ENCODE assay signal across 8 mouse cellular contexts in the genomic region with DNA sequence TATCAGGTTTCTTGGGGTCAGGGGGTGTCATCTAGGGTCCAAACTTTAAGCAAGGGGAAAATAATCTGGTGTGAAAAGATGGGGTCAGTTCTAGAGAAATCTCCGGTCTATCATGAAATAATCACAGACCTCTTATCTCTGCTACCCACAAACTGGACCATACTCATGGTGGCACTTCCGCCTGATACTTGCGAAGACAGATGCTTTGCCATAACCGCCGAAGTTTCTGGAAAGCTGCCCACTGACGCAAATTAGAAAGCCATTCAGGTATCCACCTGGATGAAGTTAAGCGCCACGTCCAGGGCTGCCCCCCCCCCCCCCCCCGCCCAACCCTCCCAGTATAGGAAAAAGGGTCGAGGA. TPM values are rescaled to one million over a fixed set of nuclear protein-coding genes. Genes with fewer than 3 reads are reported as not detected.
DNase-seq lines count a peak whose midpoint lies in the region; ATAC-seq and TF ChIP-seq lines count a peak whose summit lies in the region.

No protein-coding gene starts in this region.

- peak overlapping the region; percentile 88 for H3K4me3 ChIP-seq in intestine, embryonic 14.5 days (ENCODE audit: low read depth, low read length)
- peak overlapping the region; percentile 93 for H3K4me3 ChIP-seq in midbrain, postnatal 0 days (ENCODE audit: low read depth, low read length)

- intact Hi-C loops in heart, postnatal 36 days (cut with DNase I): no loop called here

- ATAC-seq in intestine, embryonic 14.5 days (replicated peaks; ENCODE audit: low FRiP score, low TSS enrichment, low read depth): 0 out of 2 replicates have a peak, but pooled peaks have one; percentile 1
- no peak for ATAC-seq in midbrain, postnatal 0 days (ENCODE audit: low FRiP score)

- 5% methylated on average over 9 of the region's 10 CpGs for WGBS in intestine, embryonic 14.5 days
- WGBS in midbrain, postnatal 0 days: 11% methylated on average over 7 of the region's 10 CpGs

- peaks cover 4% of the 10 kb centered on the region; the same call in 1 of the 2 replicates for H3K36me3 ChIP-seq in intestine, embryonic 14.5 days (ENCODE audit: control insufficient read depth, insufficient read depth, low read length)
- H3K36me3 ChIP-seq in midbrain, postnatal 0 days (ENCODE audit: insufficient read depth, low read length): no peaks in the 10 kb centered on the region

- peak overlapping the region; percentile 82 for H3K9ac ChIP-seq in intestine, embryonic 14.5 days (ENCODE audit: low read length)
- H3K9ac ChIP-seq in midbrain, postnatal 0 days (replicated peaks; ENCODE audit: low read length, poor library complexity, severe bottlenecking): peak overlapping the region; percentile 96

- H3K9me3 ChIP-seq in intestine, embryonic 14.5 days (ENCODE audit: control insufficient read depth, low read length): no peaks in the 10 kb centered on the region
- H3K9me3 ChIP-seq in midbrain, postnatal 0 days (ENCODE audit: low read length): no peaks in the 10 kb centered on the region

- H3K4me1 ChIP-seq in intestine, embryonic 14.5 days (replicated peaks; ENCODE audit: control insufficient read depth, insufficient read depth, low read length): peaks cover 9% of the 10 kb centered on the region; the same call in 1 of the 2 replicates
- H3K4me1 ChIP-seq in midbrain, postnatal 0 days (ENCODE audit: insufficient read depth, low read length): 0 out of 2 replicates have a peak, but pooled peaks cover 4% of the 10 kb centered on the region

- peak; percentile 13 for DNase-seq in heart, adult 8-10 months (ENCODE audit: low spot score)
- no peak for DNase-seq in heart, postnatal 36 days
- DNase-seq in 3T3-L1 (ENCODE audit: low read depth, low spot score): peak; percentile 49
- peak; percentile 38 for DNase-seq in cerebellum, postnatal 36 days
- DNase-seq in intestine, embryonic 14.5 days (ENCODE audit: low spot score): no peak
- DNase-seq in midbrain, postnatal 0 days (ENCODE audit: low spot score): no peak
- DNase-seq in adrenal gland, postnatal 25 days: no peak
- DNase-seq in ovary, postnatal 10 days (ENCODE audit: low spot score): no peak

- no peaks in the 10 kb centered on the region for H3K27me3 ChIP-seq in intestine, embryonic 14.5 days (replicated peaks; ENCODE audit: control insufficient read depth, insufficient read depth, low read length)
- no peaks in the 10 kb centered on the region for H3K27me3 ChIP-seq in midbrain, postnatal 0 days (ENCODE audit: insufficient read depth, low read length)

- no peak for TF ChIP-seq CTCF in midbrain, postnatal 0 days (IDR thresholded peaks at IDR 0.05)

- peak overlapping the region; percentile 94 for H3K27ac ChIP-seq in intestine, embryonic 14.5 days (ENCODE audit: low read depth)
- H3K27ac ChIP-seq in midbrain, postnatal 0 days (ENCODE audit: low read depth, low read length): peak overlapping the region; percentile 97

- peak overlapping the region; percentile 58 for H3K4me2 ChIP-seq in intestine, embryonic 14.5 days (ENCODE audit: low read length)
- peak overlapping the region; percentile 71 for H3K4me2 ChIP-seq in midbrain, postnatal 0 days (ENCODE audit: low read depth, low read length, poor library complexity, severe bottlenecking)

RNA-seq across cellular contexts. Expression of a gene that starts 1.8 kb away (rescaled TPM):
- 10 to 100 TPM; 30.8 to 46.6 (median 38.2) TPM for total RNA-seq in heart, adult 8-10 months (2022)
- 10 to 100 TPM; 38.4 TPM for total RNA-seq in heart, postnatal 36 days (2021)
- 11.4 and 11.6 TPM in 2 replicates for polyA plus RNA-seq in intestine, embryonic 14.5 days (2014; fragmentation: Nextera tagmentation; extraction: Ambion mirVana)
- total RNA-seq in midbrain, postnatal 0 days (2014; rRNA removed): 71.6 and 97.6 TPM in 2 replicates
- 17.6 and 19.4 TPM in 2 replicates for polyA plus RNA-seq in midbrain, postnatal 0 days (2015; fragmentation: Nextera tagmentation; extraction: Ambion mirVana)
- 28.7 and 37.2 TPM in 2 replicates for total RNA-seq in adrenal gland, postnatal 25 days (2021)

RNA-seq across cellular contexts. Expression of a gene that starts 28.3 kb away (rescaled TPM):
- 10 to 100 TPM; 11.4 to 19.1 (median 15.9) TPM for total RNA-seq in heart, adult 8-10 months (2022)
- 10 to 100 TPM; 12.8 to 14.4 TPM for total RNA-seq in heart, postnatal 36 days (2021)
- 29.4 and 36.5 TPM in 2 replicates for polyA plus RNA-seq in intestine, embryonic 14.5 days (2014; fragmentation: Nextera tagmentation; extraction: Ambion mirVana)
- total RNA-seq in midbrain, postnatal 0 days (2014; rRNA removed): 40.0 and 43.1 TPM in 2 replicates
- polyA plus RNA-seq in midbrain, postnatal 0 days (2015; fragmentation: Nextera tagmentation; extraction: Ambion mirVana): 31.5 and 32.7 TPM in 2 replicates
- total RNA-seq in adrenal gland, postnatal 25 days (2021): 20.4 and 22.5 TPM in 2 replicates

Comparison
In these comparisons a context has a peak if more than half of its experiments do, and no peak if none do; other contexts are left out.
1. DNase-seq: peak in heart, adult 8-10 months (single experiment), 3T3-L1 (single experiment) and cerebellum, postnatal 36 days (2 of 2); none in heart, postnatal 36 days (0 of 2), intestine, embryonic 14.5 days (single experiment), midbrain, postnatal 0 days (single experiment), adrenal gland, postnatal 25 days (single experiment) and ovary, postnatal 10 days (single experiment).